Mouse (Mus musculus) thymus, postnatal 10 days (tissue): ENCODE measurements around the gene Gm7714.
"Not testable (repeated sequence)": the region's sequence is repeated elsewhere in the genome, so short reads cannot be mapped to it uniquely, and the experiment has no call there.

Experiments
- DNase-seq, 2 experiments: peaks; one replicate each; pipeline ENCODE4 v3.0.0; 2021; ENCODE audit warnings: low spot score in 2 of 2

Gm7714 gene

DNA sequence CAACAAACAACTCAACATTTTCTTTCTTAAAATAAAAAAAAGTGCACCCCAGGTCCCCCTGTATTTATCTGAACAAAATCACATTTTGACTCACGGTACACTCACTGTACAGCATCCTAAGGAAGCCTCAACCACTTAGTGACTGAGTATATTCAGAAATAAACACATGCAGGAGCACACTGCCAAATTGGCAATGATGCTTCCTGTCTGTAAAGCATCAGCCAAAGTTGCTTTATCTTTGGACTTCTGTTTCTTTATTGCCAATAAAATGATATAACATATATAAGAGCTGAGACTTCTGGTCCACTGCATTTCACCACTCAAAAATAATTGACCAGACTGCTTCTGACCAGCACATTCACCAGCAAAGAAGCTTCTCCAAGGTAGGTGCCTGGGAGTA, at the start of gene Gm7714:
Gene Gm7714 (plus strand): TSS at position 301 of the 400 bp plus-strand sequence.
- DNase-seq: no peak

DNA sequence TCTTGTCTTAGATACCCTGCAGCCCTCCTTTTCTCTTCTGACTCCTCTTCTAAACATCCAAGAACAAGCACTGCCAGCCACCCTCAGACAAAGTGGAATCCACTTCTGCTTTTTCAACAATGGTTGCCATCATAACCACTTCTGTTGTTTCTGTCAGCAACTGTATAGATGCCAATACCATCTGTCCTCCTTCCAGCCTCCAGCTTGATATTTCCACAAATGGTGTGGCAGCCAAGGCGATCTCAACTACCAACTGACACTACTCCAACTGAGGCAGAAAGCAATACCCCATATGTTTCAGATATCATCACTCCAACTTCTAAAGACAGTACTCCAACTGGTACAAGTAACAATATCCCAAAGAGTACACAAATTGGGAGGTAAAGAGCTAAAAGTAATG, 12.2 kb upstream of the Gm7714 start:
- DNase-seq: no peak

DNA sequence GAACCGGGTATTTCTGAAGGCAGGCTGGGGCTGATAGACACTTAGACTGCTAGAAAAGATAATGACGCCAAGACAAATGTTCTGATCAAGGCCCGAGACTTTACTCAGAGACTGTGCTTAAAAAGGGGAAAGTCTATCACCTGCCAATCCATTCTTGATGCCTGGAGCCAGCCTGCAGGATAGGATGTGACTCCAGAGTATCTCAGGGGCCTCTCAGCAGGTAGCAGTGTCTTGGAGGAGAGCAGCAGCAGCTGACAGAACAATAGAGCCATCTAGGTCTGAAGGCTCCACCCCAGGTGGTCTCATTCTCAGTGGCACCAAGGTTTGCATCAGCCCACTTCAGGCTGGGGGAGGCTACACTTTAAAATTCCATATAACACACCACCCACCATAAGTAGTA, 42.6 kb downstream of the Gm7714 start:
- DNase-seq: not testable (repeated sequence)

DNA sequence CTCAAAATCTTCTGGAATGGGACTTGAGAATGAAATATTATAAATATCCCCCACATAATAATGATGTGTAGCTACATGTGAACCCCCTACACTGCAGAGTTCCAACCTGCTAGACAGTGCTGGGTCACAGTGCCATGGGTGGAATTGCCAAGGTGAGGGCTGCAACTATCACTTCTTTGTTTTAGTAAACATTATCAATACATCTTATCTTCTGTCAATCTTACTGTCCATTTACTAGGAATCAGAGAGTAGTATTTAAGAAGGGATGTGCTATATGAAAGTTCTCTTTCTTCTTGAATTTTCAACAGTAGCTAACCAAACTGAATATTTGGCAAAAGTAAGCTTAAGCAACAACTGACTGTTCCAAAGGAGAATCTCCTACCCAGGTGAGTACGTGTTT, 48.3 kb downstream of the Gm7714 start, which contains the start of gene Prol1:
Gene Prol1 (plus strand): TSS at position 301 of the 400 bp plus-strand sequence.
- DNase-seq: no peak
